Mouse (Mus musculus) C2C12 (cell line): Measurements from ENCODE around the gene Ift43.

Experiments
- CTCF ChIP-seq: IDR thresholded peaks from one replicate; pipeline ENCODE4 v1.5.1; 2011; ENCODE audit not compliant: control insufficient read depth, insufficient read depth, insufficient read length
- FOSL1 ChIP-seq: IDR thresholded peaks from one replicate; pipeline ENCODE4 v1.8.0; 2011; ENCODE audit warnings: mild to moderate bottlenecking, low read length; ENCODE audit not compliant: poor library complexity, insufficient read depth, severe bottlenecking

GRCm38 (mm10) chr12:86109531-86109930, 27.2 kb downstream of the Ift43 start:
- TF ChIP-seq FOSL1: no peak
- TF ChIP-seq CTCF: no peak
